Mouse (Mus musculus) layer of hippocampus, adult 8-10 months (tissue): ENCODE data around the gene Ago3. TPM values are rescaled to one million over a fixed set of nuclear protein-coding genes. Genes with fewer than 3 reads are reported as not detected.

Experiments used
- DNase-seq, 2 experiments: peaks; one replicate each; pipeline ENCODE4 v3.0.0; 2022; ENCODE audit warnings: low spot score in 2 of 2
- total RNA-seq, 4 experiments: library from RNA; stranded (reverse); gene quantifications; 2 replicates each; pipeline ENCODE4 v1.2.4; 2022

Gene Ago3
- total RNA-seq, 4 experiments from 2014 or later, result 29.2 to 44.5 (median 37.1) TPM

DNA sequence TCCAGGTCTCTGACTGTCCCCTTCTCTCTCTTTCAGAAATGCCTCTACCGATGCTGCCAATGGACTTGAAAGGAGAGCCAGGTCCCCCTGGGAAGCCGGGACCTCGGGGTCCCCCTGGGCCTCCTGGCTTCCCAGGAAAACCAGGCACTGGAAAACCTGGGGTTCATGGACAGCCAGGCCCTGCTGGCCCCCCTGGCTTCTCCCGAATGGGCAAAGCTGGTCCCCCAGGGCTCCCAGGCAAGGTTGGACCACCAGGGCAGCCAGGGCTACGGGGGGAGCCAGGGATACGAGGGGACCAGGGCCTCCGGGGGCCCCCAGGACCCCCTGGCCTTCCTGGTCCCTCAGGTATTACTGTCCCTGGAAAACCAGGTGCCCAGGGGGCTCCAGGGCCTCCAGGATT, 119.0 kb downstream of the Ago3 start:
- DNase-seq, result no peak

- peak; percentile 79 to 90 for DNase-seq
Observed at GRCm38 (mm10) chr4:126309922-126310309, 119.4 kb downstream of the Ago3 start.

- no peak for DNase-seq
Observed at GRCm38 (mm10) chr4:126309211-126309921, 120.0 kb downstream of the Ago3 start.

GRCm38 (mm10) chr4:126306827-126307226, 122.5 kb downstream of the Ago3 start:
- no peak for DNase-seq

GRCm38 (mm10) chr4:126306058-126306457, 123.3 kb downstream of the Ago3 start:
- DNase-seq, result no peak

DNA sequence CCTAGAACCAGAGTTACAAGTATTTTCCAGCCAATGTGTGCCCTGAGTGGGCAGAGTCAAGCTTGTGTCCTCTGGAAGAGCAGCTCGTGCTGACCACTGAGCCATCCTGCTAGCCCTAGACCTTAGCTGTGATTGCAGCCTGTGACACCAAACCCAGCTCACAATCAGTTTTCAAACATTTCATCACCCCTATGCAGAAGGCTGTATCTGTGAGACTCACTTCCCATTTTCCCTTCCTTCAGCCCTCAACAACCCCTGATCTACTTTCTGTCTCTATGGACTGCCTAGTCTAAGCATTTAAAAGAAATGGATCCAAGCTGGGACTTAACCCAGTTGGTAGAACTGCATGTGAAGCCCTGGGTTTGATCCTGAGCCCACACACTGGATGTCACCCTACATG, 123.9 kb downstream of the Ago3 start:
- DNase-seq, result no peak

DNA sequence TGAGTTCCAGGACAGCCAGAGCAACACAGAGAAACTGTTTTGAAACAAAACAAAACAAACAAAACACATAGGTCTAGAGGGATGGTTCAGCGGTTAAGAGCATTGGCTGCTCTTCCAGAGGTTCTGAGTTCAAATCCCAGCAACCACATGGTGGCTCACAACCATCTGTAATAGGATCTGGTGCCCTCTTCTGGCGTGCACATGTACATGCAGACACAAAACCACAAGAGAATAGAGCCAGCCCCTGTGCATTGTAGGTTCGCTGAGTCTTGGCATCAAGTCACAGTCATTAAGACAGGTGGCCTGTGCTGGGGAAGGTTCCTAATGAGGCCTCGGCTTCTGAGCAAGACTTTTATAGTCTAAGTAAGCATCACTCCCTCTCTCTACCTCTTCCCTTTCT, 125.5 kb downstream of the Ago3 start:
- no peak for DNase-seq

- DNase-seq, result no peak
Observed at GRCm38 (mm10) chr4:126301584-126302309, 127.6 kb downstream of the Ago3 start.

DNA sequence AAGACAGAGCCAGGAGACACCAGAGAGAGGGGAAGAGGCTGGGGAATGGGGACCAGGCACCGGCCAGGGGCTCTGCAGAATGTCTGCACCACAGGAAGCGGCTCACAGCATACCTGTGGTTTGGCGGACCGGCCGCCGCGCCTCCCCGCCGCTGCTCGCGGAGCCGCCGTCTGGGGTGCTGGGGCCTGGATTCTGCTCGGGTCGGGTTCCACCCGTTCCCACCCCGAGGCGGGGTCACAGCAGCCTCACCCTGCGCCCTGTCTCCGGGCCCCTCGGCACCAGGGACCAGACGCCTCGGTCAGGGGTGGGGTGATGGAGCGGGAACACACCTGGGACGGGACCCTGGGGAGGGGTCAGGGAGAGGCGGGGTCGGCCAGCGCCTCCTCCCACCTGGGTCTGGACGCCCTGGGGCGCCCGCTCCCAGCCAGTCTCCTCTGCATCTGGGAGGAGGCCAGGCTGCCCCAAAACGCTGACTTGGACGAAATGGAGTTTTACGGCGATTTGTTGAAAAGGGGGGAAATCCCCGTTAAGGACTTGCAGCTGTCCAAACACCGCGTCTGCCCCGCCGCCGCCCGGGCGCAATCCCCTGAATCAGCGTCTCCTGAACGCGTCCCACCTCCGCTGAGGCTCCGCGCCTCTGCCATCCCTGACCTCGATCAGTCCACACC, 128.3 kb downstream of the Ago3 start:
- no peak for DNase-seq

DNA sequence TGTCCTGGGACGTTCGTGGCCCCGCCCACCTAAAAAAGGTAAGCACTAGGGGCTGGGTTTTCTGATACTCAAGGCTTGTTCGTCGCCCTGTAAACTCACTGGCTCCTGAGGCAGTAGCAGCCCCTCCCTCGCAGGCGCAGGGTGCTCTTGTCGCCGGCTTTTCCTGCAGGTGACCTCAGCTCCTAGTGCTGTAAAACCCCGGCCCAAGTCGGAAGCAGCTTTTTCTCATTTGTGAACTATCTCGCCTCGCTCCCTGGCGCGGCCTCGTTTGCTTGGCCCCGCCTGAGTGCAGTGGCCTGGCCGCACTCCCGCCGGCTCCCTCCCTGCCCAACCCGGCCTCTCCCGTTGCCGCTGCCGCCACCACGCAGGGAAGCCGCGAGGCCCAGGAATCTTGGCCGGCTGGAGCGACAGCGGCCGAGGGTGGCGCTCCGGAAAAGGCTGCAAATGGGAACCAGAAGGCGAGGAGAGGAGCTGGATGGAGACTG, 132.7 kb downstream of the Ago3 start:
- no peak for DNase-seq

DNA sequence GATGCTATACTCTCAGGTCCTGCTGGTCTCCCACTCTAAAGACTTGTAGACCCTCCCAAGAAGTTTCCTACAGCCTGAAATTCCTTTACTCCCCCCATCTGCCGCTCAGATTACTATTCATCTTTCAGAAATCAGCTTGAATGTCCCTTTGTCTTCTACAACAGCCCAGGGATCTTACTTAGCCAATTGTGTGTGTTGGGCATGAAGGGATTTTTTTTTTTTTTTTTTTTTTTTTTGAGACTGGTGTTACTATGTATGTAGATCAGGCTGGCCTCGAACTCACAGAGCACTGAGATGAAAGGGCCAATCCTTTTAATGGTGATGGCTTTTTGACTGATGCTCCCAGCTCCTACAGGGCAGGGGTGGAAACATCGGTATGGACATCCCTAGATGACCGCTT, 133.4 kb downstream of the Ago3 start:
- DNase-seq, result no peak

GRCm38 (mm10) chr4:126295152-126295551, 134.2 kb downstream of the Ago3 start:
- no peak for DNase-seq

GRCm38 (mm10) chr4:126291196-126291595, 138.2 kb downstream of the Ago3 start:
- no peak for DNase-seq

- no peak for DNase-seq
Observed at GRCm38 (mm10) chr4:126290314-126290713, 139.0 kb downstream of the Ago3 start.

- no peak for DNase-seq
Observed at GRCm38 (mm10) chr4:126288085-126288666, 141.2 kb downstream of the Ago3 start.

GRCm38 (mm10) chr4:126287302-126287995, 141.9 kb downstream of the Ago3 start:
- no peak for DNase-seq

GRCm38 (mm10) chr4:126286492-126286891, 142.9 kb downstream of the Ago3 start, which contains the start of gene Col8a2:
Gene Col8a2 (plus strand): TSS chr4:126286793.
- no peak for DNase-seq

GRCm38 (mm10) chr4:126283582-126283981, 145.8 kb downstream of the Ago3 start:
- no peak for DNase-seq

- no peak for DNase-seq
Observed at GRCm38 (mm10) chr4:126281706-126282105, 147.7 kb downstream of the Ago3 start.
